Mouse (Mus musculus) lung, embryonic 15.5 days (tissue): Measurements from ENCODE around the gene Olfr1014. TPM values are rescaled to one million over a fixed set of nuclear protein-coding genes. Genes with fewer than 3 reads are reported as not detected.

ENCODE experiments used
- ATAC-seq: fragments of 200-750 bp; cut with Nextera tagmentation; 2 replicates; pipeline ENCODE4 v1.8.0; 2017; ENCODE audit warnings: moderate number of reproducible peaks, borderline replicate concordance; ENCODE audit not compliant: low FRiP score, low TSS enrichment; ENCODE audit errors: extremely low read depth
- H3K27ac ChIP-seq: fragments of 300-500 bp; sonication (generic); 2 replicates; pipeline ENCODE4 v1.5.1; 2015; ENCODE audit warnings: moderate library complexity, mild to moderate bottlenecking, inconsistent platforms
- H3K27me3 ChIP-seq: fragments of 300-500 bp; sonication (generic); 2 replicates; pipeline ENCODE4 v1.6.1; 2015; ENCODE audit warnings: inconsistent platforms
- H3K36me3 ChIP-seq: fragments of 300-500 bp; sonication (generic); 2 replicates; pipeline ENCODE4 v1.6.1; 2015; ENCODE audit warnings: inconsistent platforms
- H3K4me1 ChIP-seq: fragments of 300-500 bp; sonication (generic); 2 replicates; pipeline ENCODE4 v1.6.1; 2015; ENCODE audit warnings: inconsistent platforms
- H3K4me2 ChIP-seq: fragments of 300-500 bp; sonication (generic); 2 replicates; pipeline ENCODE4 v1.6.1; 2015; ENCODE audit warnings: inconsistent platforms, mild to moderate bottlenecking, moderate library complexity
- H3K4me3 ChIP-seq: fragments of 300-500 bp; sonication (generic); 2 replicates; pipeline ENCODE4 v1.5.1; 2015; ENCODE audit warnings: mild to moderate bottlenecking, inconsistent platforms
- H3K9ac ChIP-seq: fragments of 300-500 bp; sonication (generic); 2 replicates; pipeline ENCODE4 v1.6.1; 2015; ENCODE audit warnings: inconsistent platforms
- H3K9me3 ChIP-seq: fragments of 300-500 bp; sonication (generic); 2 replicates; pipeline ENCODE4 v1.6.1; 2016; ENCODE audit warnings: inconsistent platforms
- WGBS: fragments of 180-500 bp; shearing (Covaris S2); methylation state at CpG from one replicate; pipeline ENCODE4 v1.1.7; 2015; 5-methylcytosine and 5-hydroxymethylcytosine counted together
- polyA plus RNA-seq: library from polyadenylated mRNA; unstranded; fragments of >200 nt; fragmentation: Nextera tagmentation; extraction: Ambion mirVana; gene quantifications from 2 replicates; pipeline ENCODE4 v1.2.1, GENCODE M21; 2015

The Olfr1014 gene
- polyA plus RNA-seq, result not detected in 2 replicates

GRCm38 (mm10) chr2:85772413-85772812 lies at the start of gene Olfr1014:
TSS of gene Olfr1014 (plus strand) at chr2:85772713.
- no peak within 1 kb of the TSS for H3K27ac ChIP-seq
- no peaks in the 10 kb centered on the region for H3K36me3 ChIP-seq
- no peaks in the 10 kb centered on the region for H3K9me3 ChIP-seq
- no peak for ATAC-seq
- H3K9ac ChIP-seq, result no peak within 1 kb of the TSS
- H3K4me1 ChIP-seq, result no peaks in the 10 kb centered on the region
- no peak within 1 kb of the TSS for H3K4me2 ChIP-seq
- no peaks in the 10 kb centered on the region for H3K27me3 ChIP-seq
- no peak within 1 kb of the TSS for H3K4me3 ChIP-seq

DNA sequence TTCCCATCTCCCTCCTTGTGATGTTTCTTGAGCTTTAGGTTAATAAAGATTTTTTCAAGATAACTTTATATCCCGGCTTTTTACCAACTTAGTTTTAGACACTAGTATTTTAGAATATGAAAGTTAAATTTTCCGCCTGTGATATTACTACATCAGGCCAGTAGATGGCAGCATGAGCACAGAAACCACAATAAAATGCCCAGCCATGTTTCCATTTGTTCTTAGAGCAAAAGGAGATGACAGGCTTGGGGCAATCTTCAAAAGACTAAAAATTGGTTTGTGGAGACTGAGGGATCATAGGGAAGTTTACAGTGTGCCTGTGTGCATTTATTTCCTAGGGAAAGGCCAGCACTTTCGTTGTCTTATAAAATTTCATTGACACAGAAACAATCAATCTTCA lies 46.7 kb upstream of the Olfr1014 start:
- no peaks in the 10 kb centered on the region for H3K27me3 ChIP-seq
- no peaks in the 10 kb centered on the region for H3K9me3 ChIP-seq
- H3K4me1 ChIP-seq, result no peaks in the 10 kb centered on the region
- no peak overlapping the region for H3K9ac ChIP-seq
- 14% methylated on average over 3 of the region's 3 CpGs for WGBS
- ATAC-seq, result no peak
- no peaks in the 10 kb centered on the region for H3K36me3 ChIP-seq
- H3K4me2 ChIP-seq, result no peak overlapping the region
- no peak overlapping the region for H3K27ac ChIP-seq
- no peak overlapping the region for H3K4me3 ChIP-seq

DNA sequence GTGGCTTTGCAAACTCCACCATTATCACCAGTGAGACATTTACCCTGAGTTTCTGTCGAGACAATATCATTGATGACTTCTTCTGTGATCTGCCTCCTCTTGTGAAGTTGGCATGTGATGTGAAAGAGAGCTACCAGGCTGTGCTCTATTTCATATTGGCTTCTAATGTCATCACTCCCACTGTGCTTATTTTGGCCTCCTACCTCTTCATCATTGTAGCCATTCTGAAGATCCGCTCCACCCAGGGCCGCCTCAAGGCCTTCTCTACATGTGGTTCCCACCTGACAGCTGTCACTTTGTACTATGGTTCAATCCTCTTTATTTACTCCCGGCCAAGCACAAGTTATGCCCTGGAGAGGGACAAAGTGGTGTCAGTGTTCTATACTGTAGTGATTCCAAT lies 18.7 kb upstream of the Olfr1014 start:
- Histone ChIP-seq H3K27me3 (no peaks in the 10 kb centered on the region), H3K9ac (no peak overlapping the region), H3K36me3 (no peaks in the 10 kb centered on the region), H3K4me1 (no peaks in the 10 kb centered on the region), H3K4me3 (no peak overlapping the region), H3K4me2 (no peak overlapping the region), H3K27ac (no peak overlapping the region), H3K9me3 (no peaks in the 10 kb centered on the region)
- ATAC-seq, result no peak
- 73% methylated on average over 4 of the region's 4 CpGs for WGBS

DNA sequence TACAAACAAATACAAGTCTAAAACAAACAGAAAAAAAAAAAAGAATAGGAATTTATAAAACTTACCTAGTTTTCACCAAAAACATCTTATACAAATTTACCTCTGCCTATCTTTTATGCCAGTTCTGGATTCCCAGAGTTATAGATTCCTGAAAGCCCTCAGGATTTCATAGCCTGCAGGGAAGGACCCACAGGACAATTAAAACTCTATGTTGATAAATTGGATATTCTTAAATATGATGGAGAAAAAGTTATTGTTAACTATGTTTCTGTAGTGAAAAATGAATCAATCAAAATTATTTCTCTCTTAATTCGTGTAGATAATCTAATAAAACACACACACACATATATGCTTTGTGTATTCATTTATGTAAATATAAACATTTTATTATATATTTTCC lies 9.8 kb upstream of the Olfr1014 start, which contains the start of gene Olfr1012:
Gene Olfr1012 (minus strand): TSS at position 101 of the 400 bp plus-strand sequence.
- Histone ChIP-seq H3K36me3 (no peaks in the 10 kb centered on the region), H3K4me3 (no peak within 1 kb of the TSS)
- no peak for ATAC-seq

GRCm38 (mm10) chr2:85766798-85767197 lies 5.7 kb upstream of the Olfr1014 start, which contains the start of gene Olfr1013:
TSS of gene Olfr1013 (plus strand) at chr2:85767098.
- no peak within 1 kb of the TSS for H3K4me2 ChIP-seq
- H3K4me1 ChIP-seq, result no peaks in the 10 kb centered on the region
- H3K4me3 ChIP-seq, result no peak within 1 kb of the TSS
- H3K9ac ChIP-seq, result no peak within 1 kb of the TSS
- no peak for ATAC-seq
- H3K9me3 ChIP-seq, result no peaks in the 10 kb centered on the region
- H3K36me3 ChIP-seq, result no peaks in the 10 kb centered on the region
- no peak within 1 kb of the TSS for H3K27ac ChIP-seq
- no peaks in the 10 kb centered on the region for H3K27me3 ChIP-seq

More for the DNA sequence above, 9.8 kb upstream of the Olfr1014 start, which contains the start of gene Olfr1012:
- Histone ChIP-seq H3K4me2 (no peak within 1 kb of the TSS), H3K4me1 (no peaks in the 10 kb centered on the region), H3K9me3 (no peaks in the 10 kb centered on the region), H3K27me3 (no peaks in the 10 kb centered on the region), H3K9ac (no peak within 1 kb of the TSS), H3K27ac (no peak within 1 kb of the TSS)
- 52% methylated on average over 1 of the region's 1 CpGs for WGBS

DNA sequence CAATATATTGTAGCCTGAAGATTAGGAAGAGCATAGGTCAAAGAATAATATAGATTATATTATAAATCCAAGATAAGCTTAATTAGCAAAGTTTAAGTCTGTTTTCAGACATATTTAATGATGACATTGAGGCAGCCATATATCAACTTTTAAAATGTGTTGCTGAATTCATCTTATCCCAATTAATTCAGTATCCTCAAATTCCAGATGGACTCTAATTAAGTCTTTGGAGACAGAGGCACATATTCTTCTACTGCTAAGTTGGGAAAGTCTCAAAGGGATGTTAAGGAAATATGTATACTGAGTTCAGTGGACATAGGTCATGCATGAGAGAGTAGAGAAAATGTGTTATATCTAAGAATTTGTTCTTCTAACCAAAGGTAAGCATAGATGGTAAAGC lies 9.2 kb downstream of the Olfr1014 start, which contains the start of gene Olfr1015:
Gene Olfr1015 (plus strand): TSS at position 301 of the 400 bp plus-strand sequence.
- H3K36me3 ChIP-seq, result no peaks in the 10 kb centered on the region
- no peaks in the 10 kb centered on the region for H3K9me3 ChIP-seq
- no peak for ATAC-seq
- H3K4me2 ChIP-seq, result no peak within 1 kb of the TSS
- no peak within 1 kb of the TSS for H3K4me3 ChIP-seq
- H3K9ac ChIP-seq, result no peak within 1 kb of the TSS
- H3K4me1 ChIP-seq, result no peaks in the 10 kb centered on the region
- no peak within 1 kb of the TSS for H3K27ac ChIP-seq
- no peaks in the 10 kb centered on the region for H3K27me3 ChIP-seq

GRCm38 (mm10) chr2:85792331-85792730 lies 19.8 kb downstream of the Olfr1014 start:
- Histone ChIP-seq H3K36me3 (no peaks in the 10 kb centered on the region), H3K27ac (no peak overlapping the region), H3K9ac (no peak overlapping the region), H3K4me1 (no peaks in the 10 kb centered on the region), H3K27me3 (no peaks in the 10 kb centered on the region), H3K9me3 (no peaks in the 10 kb centered on the region; the same call in 1 of the 2 replicates), H3K4me2 (no peak overlapping the region), H3K4me3 (no peak overlapping the region)
- WGBS, result 44% methylated on average over 2 of the region's 2 CpGs
- ATAC-seq, result no peak

GRCm38 (mm10) chr2:85802444-85802843 lies 29.9 kb downstream of the Olfr1014 start, which contains the start of gene Olfr1016:
TSS of gene Olfr1016 (minus strand) at chr2:85802544.
- no peaks in the 10 kb centered on the region for H3K36me3 ChIP-seq
- H3K27ac ChIP-seq, result no peak within 1 kb of the TSS
- H3K4me1 ChIP-seq, result no peaks in the 10 kb centered on the region
- no peak within 1 kb of the TSS for H3K4me2 ChIP-seq
- H3K27me3 ChIP-seq, result no peaks in the 10 kb centered on the region
- no peak within 1 kb of the TSS for H3K4me3 ChIP-seq
- no peaks in the 10 kb centered on the region for H3K9me3 ChIP-seq
- ATAC-seq, result no peak
- no peak within 1 kb of the TSS for H3K9ac ChIP-seq
- WGBS, result 85% methylated on average over 2 of the region's 2 CpGs

DNA sequence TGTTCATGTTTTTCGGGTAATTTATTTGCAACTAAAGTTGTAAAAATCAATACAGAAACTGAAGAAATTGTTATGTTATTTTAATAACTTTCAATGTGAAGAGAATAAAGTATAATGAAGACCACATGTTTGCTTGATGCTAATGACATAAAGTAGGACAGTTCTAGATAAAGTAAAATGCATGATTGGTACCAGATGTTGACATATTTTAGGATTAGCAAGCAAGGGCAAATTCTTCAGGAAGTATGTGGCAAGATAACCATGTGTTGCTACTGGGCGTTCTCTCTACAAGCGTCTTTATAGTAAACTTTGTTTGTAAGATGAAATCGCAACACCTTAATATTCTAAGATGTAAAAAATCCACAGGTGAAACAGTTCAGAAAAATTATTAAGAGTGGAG lies 32.0 kb downstream of the Olfr1014 start:
- Histone ChIP-seq H3K27me3 (no peaks in the 10 kb centered on the region), H3K4me2 (no peak overlapping the region), H3K9me3 (no peaks in the 10 kb centered on the region), H3K4me1 (no peaks in the 10 kb centered on the region), H3K36me3 (no peaks in the 10 kb centered on the region), H3K9ac (no peak overlapping the region), H3K27ac (no peak overlapping the region), H3K4me3 (no peak overlapping the region)
- no peak for ATAC-seq
- 66% methylated on average over 4 of the region's 4 CpGs for WGBS

DNA sequence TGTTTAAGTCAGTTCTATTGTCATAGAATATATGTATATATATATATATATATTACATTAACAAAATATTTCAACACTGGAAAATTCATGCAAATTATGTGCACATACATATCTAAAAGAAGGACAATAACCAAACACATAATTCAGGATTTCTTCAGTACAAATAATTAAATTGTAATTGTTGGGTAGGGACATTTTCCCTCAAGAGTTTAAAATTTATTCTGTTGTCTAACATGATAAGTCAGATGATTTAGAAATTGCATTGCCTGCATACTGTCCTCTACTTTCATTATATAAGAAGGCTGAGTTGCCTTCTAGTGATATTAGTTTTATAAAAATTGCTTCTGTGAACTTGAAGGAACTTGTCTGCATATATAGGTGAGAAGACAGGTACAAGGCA lies 45.7 kb downstream of the Olfr1014 start, which contains the start of gene Olfr1018:
Gene Olfr1018 (plus strand): TSS at position 301 of the 400 bp plus-strand sequence.
- Histone ChIP-seq H3K4me2 (no peak within 1 kb of the TSS), H3K27ac (no peak within 1 kb of the TSS), H3K9me3 (no peaks in the 10 kb centered on the region), H3K27me3 (no peaks in the 10 kb centered on the region), H3K36me3 (no peaks in the 10 kb centered on the region), H3K4me3 (no peak within 1 kb of the TSS), H3K9ac (no peak within 1 kb of the TSS), H3K4me1 (no peaks in the 10 kb centered on the region)
- ATAC-seq, result no peak

Other genes starting within 250 kb of the Olfr1014 start
- not detected in 2 replicates for gene Olfr996, start 193.5 kb upstream of the Olfr1014 start, polyA plus RNA-seq
- gene Olfr998, start 183.8 kb upstream of the Olfr1014 start, polyA plus RNA-seq, result not detected in 2 replicates
- gene Olfr1000, start 160.8 kb upstream of the Olfr1014 start, polyA plus RNA-seq, result not detected in 2 replicates
- not detected in 2 replicates for gene Olfr1002, start 122.0 kb upstream of the Olfr1014 start, polyA plus RNA-seq
- not detected in 2 replicates for gene Olfr154, start 108.3 kb upstream of the Olfr1014 start, polyA plus RNA-seq
- not detected in 2 replicates for gene Olfr1006, start 93.9 kb upstream of the Olfr1014 start, polyA plus RNA-seq
- not detected in 2 replicates for gene Olfr1008, start 83.3 kb upstream of the Olfr1014 start, polyA plus RNA-seq
- not detected in 2 replicates for gene Olfr1009, start 57.3 kb upstream of the Olfr1014 start, polyA plus RNA-seq
- gene Olfr1012, start 9.9 kb upstream of the Olfr1014 start, polyA plus RNA-seq, result not detected in 2 replicates
- gene Olfr1013, start 5.6 kb upstream of the Olfr1014 start, polyA plus RNA-seq, result not detected in 2 replicates
- gene Olfr1015, start 9.3 kb downstream of the Olfr1014 start, polyA plus RNA-seq, result not detected in 2 replicates
- not detected in 2 replicates for gene Olfr1016, start 29.8 kb downstream of the Olfr1014 start, polyA plus RNA-seq
- gene Olfr1018, start 45.8 kb downstream of the Olfr1014 start, polyA plus RNA-seq, result not detected in 2 replicates
- gene Olfr1019, start 72.8 kb downstream of the Olfr1014 start, polyA plus RNA-seq, result not detected in 2 replicates
- not detected in 2 replicates for gene Olfr1020, start 74.3 kb downstream of the Olfr1014 start, polyA plus RNA-seq
- not detected in 2 replicates for gene Olfr1022, start 95.9 kb downstream of the Olfr1014 start, polyA plus RNA-seq
- gene Olfr1023, start 112.9 kb downstream of the Olfr1014 start, polyA plus RNA-seq, result not detected in 2 replicates
- not detected in 2 replicates for gene Olfr1024, start 132.3 kb downstream of the Olfr1014 start, polyA plus RNA-seq
- not detected in 2 replicates for gene Olfr1025-ps1, start 142.5 kb downstream of the Olfr1014 start, polyA plus RNA-seq
- gene Olfr1026, start 148.8 kb downstream of the Olfr1014 start, polyA plus RNA-seq, result not detected in 2 replicates
- gene Olfr1028, start 177.7 kb downstream of the Olfr1014 start, polyA plus RNA-seq, result not detected in 2 replicates
- gene Olfr1029, start 201.2 kb downstream of the Olfr1014 start, polyA plus RNA-seq, result not detected in 2 replicates
- not detected in 2 replicates for gene Olfr1030, start 206.6 kb downstream of the Olfr1014 start, polyA plus RNA-seq
- not detected in 2 replicates for gene Olfr1031, start 217.6 kb downstream of the Olfr1014 start, polyA plus RNA-seq
- not detected in 2 replicates for gene Olfr1032, start 232.8 kb downstream of the Olfr1014 start, polyA plus RNA-seq
- gene Olfr1033, start 247.9 kb downstream of the Olfr1014 start, polyA plus RNA-seq, result 2.3 and 3.1 TPM in 2 replicates